Mouse (Mus musculus): ENCODE measurements around the gene Chchd6.

DNA sequence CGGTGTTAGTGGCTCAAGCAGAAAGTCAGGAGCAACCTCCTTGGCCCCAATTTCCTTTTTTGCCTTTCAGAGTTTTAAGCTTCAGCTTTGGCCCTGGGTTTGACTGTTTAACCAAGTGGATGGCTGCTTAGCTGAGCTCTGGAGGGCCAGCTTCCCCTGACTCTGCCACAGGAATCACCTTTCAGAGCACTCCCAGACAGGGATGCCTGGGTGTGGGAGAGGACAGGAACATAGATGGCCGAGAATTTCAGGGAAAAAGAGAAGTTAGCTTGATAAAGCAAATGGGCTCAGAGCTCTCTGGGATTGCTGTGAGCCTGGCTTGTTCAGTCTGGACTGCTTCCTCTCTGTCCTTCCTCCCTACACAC is 18.6 kb upstream of the Chchd6 start:
- TF ChIP-seq EP300 (IDR thresholded peaks at IDR 0.05; ENCODE audit: low read depth): no peak
- no peak for TF ChIP-seq CTCF (IDR thresholded peaks at IDR 0.05; ENCODE audit: low read depth)
